Mouse (Mus musculus): ENCODE measurements around the gene Asic4. TPM values are rescaled to one million over a fixed set of nuclear protein-coding genes. Genes with fewer than 3 reads are reported as not detected.

Asic4 gene
- polyA plus RNA-seq, 1 experiment from 2014 or later: 0.76 TPM

Other genes starting within 250 kb of the Asic4 start
- 13.0 and 14.3 TPM in 2 replicates for gene Glb1l, start 239.6 kb upstream of the Asic4 start, polyA plus RNA-seq (2014; fragmentation: Nextera tagmentation; extraction: Ambion mirVana)
- gene Stk16, start 239.6 kb upstream of the Asic4 start, polyA plus RNA-seq (2014; fragmentation: Nextera tagmentation; extraction: Ambion mirVana): 116 and 130 TPM in 2 replicates
- gene Tuba4a, start 230.6 kb upstream of the Asic4 start, polyA plus RNA-seq (2014; fragmentation: Nextera tagmentation; extraction: Ambion mirVana): 14.3 and 21.3 TPM in 2 replicates
- not detected in 2 replicates for gene A630095N17Rik, start 218.3 kb upstream of the Asic4 start, polyA plus RNA-seq (2014; fragmentation: Nextera tagmentation; extraction: Ambion mirVana)
- gene Dnajb2, start 214.0 kb upstream of the Asic4 start, polyA plus RNA-seq (2014; fragmentation: Nextera tagmentation; extraction: Ambion mirVana): 21.5 and 24.3 TPM in 2 replicates
- 5.1 and 8.0 TPM in 2 replicates for gene Ptprn, start 185.9 kb upstream of the Asic4 start, polyA plus RNA-seq (2014; fragmentation: Nextera tagmentation; extraction: Ambion mirVana)
- gene Resp18, start 172.0 kb upstream of the Asic4 start, polyA plus RNA-seq (2014; fragmentation: Nextera tagmentation; extraction: Ambion mirVana): 62.4 and 68.1 TPM in 2 replicates
- gene Dnpep, start 132.4 kb upstream of the Asic4 start, polyA plus RNA-seq (2014; fragmentation: Nextera tagmentation; extraction: Ambion mirVana): 160 and 178 TPM in 2 replicates
- gene Des, start 90.1 kb upstream of the Asic4 start, polyA plus RNA-seq (2014; fragmentation: Nextera tagmentation; extraction: Ambion mirVana): 1.3 and 1.4 TPM in 2 replicates
- gene Speg, start 75.1 kb upstream of the Asic4 start, polyA plus RNA-seq (2014; fragmentation: Nextera tagmentation; extraction: Ambion mirVana): 8.3 and 8.8 TPM in 2 replicates
- gene Gmppa, start 14.5 kb upstream of the Asic4 start, polyA plus RNA-seq (2014; fragmentation: Nextera tagmentation; extraction: Ambion mirVana): 72.4 and 76.0 TPM in 2 replicates
- 21.6 and 24.2 TPM in 2 replicates for gene Chpf, start 28.9 kb downstream of the Asic4 start, polyA plus RNA-seq (2014; fragmentation: Nextera tagmentation; extraction: Ambion mirVana)
- gene Tmem198, start 29.1 kb downstream of the Asic4 start, polyA plus RNA-seq (2014; fragmentation: Nextera tagmentation; extraction: Ambion mirVana): 41.3 and 50.4 TPM in 2 replicates
- 17.0 and 17.7 TPM in 2 replicates for gene Obsl1, start 56.0 kb downstream of the Asic4 start, polyA plus RNA-seq (2014; fragmentation: Nextera tagmentation; extraction: Ambion mirVana)
- 4.9 and 6.3 TPM in 2 replicates for gene Inha, start 56.6 kb downstream of the Asic4 start, polyA plus RNA-seq (2014; fragmentation: Nextera tagmentation; extraction: Ambion mirVana)
- 8.7 and 10.7 TPM in 2 replicates for gene Stk11ip, start 71.1 kb downstream of the Asic4 start, polyA plus RNA-seq (2014; fragmentation: Nextera tagmentation; extraction: Ambion mirVana)
- 12.6 and 18.7 TPM in 2 replicates for gene Slc4a3, start 95.8 kb downstream of the Asic4 start, polyA plus RNA-seq (2014; fragmentation: Nextera tagmentation; extraction: Ambion mirVana)

Data from forebrain, embryonic 14.5 days (tissue).